Mouse (Mus musculus): Measurements from ENCODE around the gene Cebpg. TPM values are rescaled to one million over a fixed set of nuclear protein-coding genes. Genes with fewer than 3 reads are reported as not detected.

The Cebpg gene
- polyA plus RNA-seq, 1 experiment = 30.8 TPM

- Histone ChIP-seq H3K27ac (ENCODE audit: control insufficient read depth, insufficient read depth, low read depth, low read length) (no peak overlapping the region), H3K27me3 (ENCODE audit: control insufficient read depth, insufficient read depth, low read length) (no peaks in the 10 kb centered on the region), H3K4me1 (ENCODE audit: control insufficient read depth, insufficient read depth, low read length) (peaks cover 2% of the 10 kb centered on the region), H3K36me3 (ENCODE audit: control insufficient read depth, insufficient read depth, low read length) (no peaks in the 10 kb centered on the region; the same call in 1 of the 2 replicates), H3K4me3 (ENCODE audit: control insufficient read depth, low read depth, low read length) (no peak overlapping the region)
- TF ChIP-seq CTCF (IDR thresholded peaks at IDR 0.05; ENCODE audit: control insufficient read depth, insufficient read depth, insufficient replicate concordance, low read depth, low read length) = no peak
Observed at GRCm38 (mm10) chr7:35053161-35053560, 3.2 kb downstream of the Cebpg start.

GRCm38 (mm10) chr7:35050540-35050939 is 5.8 kb downstream of the Cebpg start:
- Histone ChIP-seq H3K4me3 (ENCODE audit: control insufficient read depth, low read depth, low read length) (no peak overlapping the region), H3K36me3 (ENCODE audit: control insufficient read depth, insufficient read depth, low read length) (peaks cover 2% of the 10 kb centered on the region), H3K27me3 (ENCODE audit: control insufficient read depth, insufficient read depth, low read length) (no peaks in the 10 kb centered on the region), H3K4me1 (ENCODE audit: control insufficient read depth, insufficient read depth, low read length) (peaks cover 2% of the 10 kb centered on the region), H3K27ac (ENCODE audit: control insufficient read depth, insufficient read depth, low read depth, low read length) (no peak overlapping the region)
- TF ChIP-seq CTCF (IDR thresholded peaks at IDR 0.05; ENCODE audit: control insufficient read depth, insufficient read depth, insufficient replicate concordance, low read depth, low read length) = no peak
- TF ChIP-seq POLR2A (IDR thresholded peaks at IDR 0.05; ENCODE audit: control insufficient read depth, low read depth, low read length) = no peak

- no peak overlapping the region for H3K27ac ChIP-seq (ENCODE audit: control insufficient read depth, insufficient read depth, low read depth, low read length)
- no peak overlapping the region for H3K4me3 ChIP-seq (ENCODE audit: control insufficient read depth, low read depth, low read length)
- H3K27me3 ChIP-seq (ENCODE audit: control insufficient read depth, insufficient read depth, low read length) = no peaks in the 10 kb centered on the region
- peaks cover 2% of the 10 kb centered on the region; the same call in 1 of the 2 replicates for H3K4me1 ChIP-seq (ENCODE audit: control insufficient read depth, insufficient read depth, low read length)
- TF ChIP-seq CTCF (IDR thresholded peaks at IDR 0.05; ENCODE audit: control insufficient read depth, insufficient read depth, insufficient replicate concordance, low read depth, low read length) = no peak
- peaks cover 2% of the 10 kb centered on the region for H3K36me3 ChIP-seq (ENCODE audit: control insufficient read depth, insufficient read depth, low read length)
Observed at GRCm38 (mm10) chr7:35046091-35046490, 10.3 kb downstream of the Cebpg start.

- Histone ChIP-seq H3K4me1 (ENCODE audit: control insufficient read depth, insufficient read depth, low read length) (peaks cover 2% of the 10 kb centered on the region; the same call in 1 of the 2 replicates), H3K4me3 (ENCODE audit: control insufficient read depth, low read depth, low read length) (no peak overlapping the region), H3K27ac (ENCODE audit: control insufficient read depth, insufficient read depth, low read depth, low read length) (no peak overlapping the region), H3K36me3 (ENCODE audit: control insufficient read depth, insufficient read depth, low read length) (peaks cover 2% of the 10 kb centered on the region), H3K27me3 (ENCODE audit: control insufficient read depth, insufficient read depth, low read length) (no peaks in the 10 kb centered on the region)
- TF ChIP-seq CTCF (IDR thresholded peaks at IDR 0.05; ENCODE audit: control insufficient read depth, insufficient read depth, insufficient replicate concordance, low read depth, low read length) (no peak), POLR2A (IDR thresholded peaks at IDR 0.05; ENCODE audit: control insufficient read depth, low read depth, low read length) (no peak)
Observed at GRCm38 (mm10) chr7:35044719-35045118, 11.7 kb downstream of the Cebpg start.

GRCm38 (mm10) chr7:35043266-35043817 is 13.0 kb downstream of the Cebpg start:
- Histone ChIP-seq H3K36me3 (ENCODE audit: control insufficient read depth, insufficient read depth, low read length) (peaks cover 2% of the 10 kb centered on the region), H3K27ac (ENCODE audit: control insufficient read depth, insufficient read depth, low read depth, low read length) (no peak overlapping the region), H3K4me3 (ENCODE audit: control insufficient read depth, low read depth, low read length) (no peak overlapping the region), H3K27me3 (ENCODE audit: control insufficient read depth, insufficient read depth, low read length) (no peaks in the 10 kb centered on the region), H3K4me1 (ENCODE audit: control insufficient read depth, insufficient read depth, low read length) (peaks cover 2% of the 10 kb centered on the region; the same call in 1 of the 2 replicates)
- TF ChIP-seq POLR2A (IDR thresholded peaks at IDR 0.05; ENCODE audit: control insufficient read depth, low read depth, low read length) (no peak), CTCF (IDR thresholded peaks at IDR 0.05; ENCODE audit: control insufficient read depth, insufficient read depth, insufficient replicate concordance, low read depth, low read length) (no peak)

GRCm38 (mm10) chr7:35042759-35043217 is 13.6 kb downstream of the Cebpg start:
- no peaks in the 10 kb centered on the region for H3K27me3 ChIP-seq (ENCODE audit: control insufficient read depth, insufficient read depth, low read length)
- no peak overlapping the region for H3K27ac ChIP-seq (ENCODE audit: control insufficient read depth, insufficient read depth, low read depth, low read length)
- TF ChIP-seq CTCF (IDR thresholded peaks at IDR 0.05; ENCODE audit: control insufficient read depth, insufficient read depth, insufficient replicate concordance, low read depth, low read length) = no peak
- no peak for TF ChIP-seq POLR2A (IDR thresholded peaks at IDR 0.05; ENCODE audit: control insufficient read depth, low read depth, low read length)
- peaks cover 2% of the 10 kb centered on the region for H3K36me3 ChIP-seq (ENCODE audit: control insufficient read depth, insufficient read depth, low read length)
- no peak overlapping the region for H3K4me3 ChIP-seq (ENCODE audit: control insufficient read depth, low read depth, low read length)
- peaks cover 2% of the 10 kb centered on the region; the same call in 1 of the 2 replicates for H3K4me1 ChIP-seq (ENCODE audit: control insufficient read depth, insufficient read depth, low read length)

GRCm38 (mm10) chr7:35042209-35042554 is 14.2 kb downstream of the Cebpg start:
- no peak for TF ChIP-seq CTCF (IDR thresholded peaks at IDR 0.05; ENCODE audit: control insufficient read depth, insufficient read depth, insufficient replicate concordance, low read depth, low read length)
- no peak for TF ChIP-seq POLR2A (IDR thresholded peaks at IDR 0.05; ENCODE audit: control insufficient read depth, low read depth, low read length)
- H3K27ac ChIP-seq (ENCODE audit: control insufficient read depth, insufficient read depth, low read depth, low read length) = no peak overlapping the region
- H3K4me1 ChIP-seq (ENCODE audit: control insufficient read depth, insufficient read depth, low read length) = peaks cover 2% of the 10 kb centered on the region; the same call in 1 of the 2 replicates
- H3K4me3 ChIP-seq (ENCODE audit: control insufficient read depth, low read depth, low read length) = no peak overlapping the region
- H3K36me3 ChIP-seq (ENCODE audit: control insufficient read depth, insufficient read depth, low read length) = peaks cover 2% of the 10 kb centered on the region
- H3K27me3 ChIP-seq (ENCODE audit: control insufficient read depth, insufficient read depth, low read length) = no peaks in the 10 kb centered on the region

All from testis, adult 2 months (tissue).